Mouse (Mus musculus) forebrain, embryonic 11.5 days (tissue): ENCODE results near the gene Cdv3. TPM values are rescaled to one million over a fixed set of nuclear protein-coding genes. Genes with fewer than 3 reads are reported as not detected.
"Not testable (repeated sequence)": the region's sequence is repeated elsewhere in the genome, so short reads cannot be mapped to it uniquely, and the experiment has no call there.

Experiments used
- ATAC-seq: fragments of 200-750 bp; cut with Nextera tagmentation; replicated peaks from 2 replicates; pipeline ENCODE4 v1.8.0; 2017; ENCODE audit warnings: moderate TSS enrichment; ENCODE audit not compliant: low FRiP score
- DNase-seq: peaks from one replicate; pipeline ENCODE4 v3.0.0-alpha.2; 2017; ENCODE audit warnings: low spot score
- H3K27ac ChIP-seq: fragments of 300-500 bp; sonication (generic); 2 replicates; pipeline ENCODE4 v1.5.1; 2014; ENCODE audit warnings: low read depth, low read length
- H3K27me3 ChIP-seq: fragments of 300-500 bp; sonication (generic); 2 replicates; pipeline ENCODE4 v1.6.1; 2014; ENCODE audit warnings: mild to moderate bottlenecking, low read length, mixed read lengths; ENCODE audit not compliant: control insufficient read depth, insufficient read depth
- H3K36me3 ChIP-seq: fragments of 300-500 bp; sonication (generic); 2 replicates; pipeline ENCODE4 v1.6.1; 2014; ENCODE audit warnings: mild to moderate bottlenecking, low read length, moderate library complexity, mixed read lengths; ENCODE audit not compliant: control insufficient read depth, insufficient read depth
- H3K4me1 ChIP-seq: fragments of 300-500 bp; sonication (generic); replicated peaks from 2 replicates; pipeline ENCODE4 v1.6.1; 2014; ENCODE audit warnings: low read length, mixed read lengths; ENCODE audit not compliant: control insufficient read depth, insufficient read depth
- H3K4me2 ChIP-seq: fragments of 300-500 bp; sonication (generic); 2 replicates; pipeline ENCODE4 v1.6.1; 2014; ENCODE audit warnings: low read depth, mild to moderate bottlenecking, low read length, moderate library complexity, mixed read lengths; ENCODE audit not compliant: severe bottlenecking
- H3K4me3 ChIP-seq: fragments of 300-500 bp; sonication (generic); 2 replicates; pipeline ENCODE4 v1.5.1; 2014; ENCODE audit warnings: low read depth, low read length
- H3K9ac ChIP-seq: fragments of 300-500 bp; sonication (generic); 2 replicates; pipeline ENCODE4 v1.6.1; 2014; ENCODE audit warnings: low read length
- H3K9me3 ChIP-seq: fragments of 300-500 bp; sonication (generic); 2 replicates; pipeline ENCODE4 v1.6.1; 2016; ENCODE audit warnings: low read length, mixed read lengths; ENCODE audit not compliant: control insufficient read depth
- WGBS: fragments of 180-500 bp; shearing (Covaris S2); extraction: QIAGEN DNeasy Blood & Tissue Kit; methylation state at CpG from one replicate; pipeline ENCODE4 v1.1.7; 2014; 5-methylcytosine and 5-hydroxymethylcytosine counted together
- polyA plus RNA-seq: library from polyadenylated mRNA; unstranded; fragments of >200 nt; fragmentation: Nextera tagmentation; extraction: Ambion mirVana; gene quantifications from 2 replicates; pipeline ENCODE4 v1.2.1, GENCODE M21; 2014

Gene Cdv3
- polyA plus RNA-seq, 1 experiment from 2014 or later, result 150 TPM

GRCm38 (mm10) chr9:103360642-103361041 is 5.0 kb downstream of the Cdv3 start:
- Histone ChIP-seq H3K27ac (no peak overlapping the region), H3K9ac (no peak overlapping the region), H3K36me3 (peaks cover 4% of the 10 kb centered on the region; the same call in 1 of the 2 replicates), H3K4me3 (no peak overlapping the region), H3K4me2 (no peak overlapping the region), H3K4me1 (no peaks in the 10 kb centered on the region), H3K27me3 (no peaks in the 10 kb centered on the region), H3K9me3 (no peaks in the 10 kb centered on the region)
- ATAC-seq, result no peak
- WGBS, result 84% methylated on average over 2 of the region's 2 CpGs
- DNase-seq, result no peak

DNA sequence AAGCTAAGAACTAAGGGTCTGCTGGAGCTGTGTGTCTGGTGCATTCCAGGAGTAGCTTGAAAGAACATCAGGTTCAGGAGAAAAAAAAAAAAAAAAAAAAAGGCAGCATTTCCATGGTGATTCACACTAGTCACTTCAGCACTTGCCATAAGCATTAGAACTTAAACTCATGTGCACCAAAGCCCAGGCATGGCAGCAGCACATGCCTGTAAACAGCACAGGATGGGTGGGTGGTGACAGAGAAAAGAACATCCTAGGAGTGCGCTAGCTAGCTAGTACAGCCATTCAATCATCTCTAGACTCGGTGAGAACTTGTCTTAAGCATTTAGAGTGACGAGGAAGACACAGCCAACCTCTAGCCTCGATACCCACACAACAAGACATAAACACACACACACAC is 7.1 kb downstream of the Cdv3 start:
- H3K36me3 ChIP-seq, result peaks cover 4% of the 10 kb centered on the region; the same call in 1 of the 2 replicates
- H3K9me3 ChIP-seq, result no peaks in the 10 kb centered on the region
- 90% methylated on average over 4 of the region's 4 CpGs for WGBS
- H3K4me2 ChIP-seq, result no peak overlapping the region
- H3K27me3 ChIP-seq, result no peaks in the 10 kb centered on the region
- H3K4me1 ChIP-seq, result no peaks in the 10 kb centered on the region
- H3K4me3 ChIP-seq, result no peak overlapping the region
- DNase-seq (no peak), ATAC-seq (no peak)
- no peak overlapping the region for H3K27ac ChIP-seq
- no peak overlapping the region for H3K9ac ChIP-seq

- DNase-seq (no peak), ATAC-seq (no peak)
- no peak overlapping the region for H3K4me2 ChIP-seq
- H3K4me1 ChIP-seq, result no peaks in the 10 kb centered on the region
- H3K36me3 ChIP-seq, result peaks cover 4% of the 10 kb centered on the region; the same call in 1 of the 2 replicates
- H3K27ac ChIP-seq, result no peak overlapping the region
- no peak overlapping the region for H3K4me3 ChIP-seq
- H3K9me3 ChIP-seq, result no peaks in the 10 kb centered on the region
- H3K9ac ChIP-seq, result no peak overlapping the region
- H3K27me3 ChIP-seq, result no peaks in the 10 kb centered on the region
Measured at GRCm38 (mm10) chr9:103357893-103358292, 7.7 kb downstream of the Cdv3 start.

- not testable (repeated sequence) for H3K36me3 ChIP-seq, H3K4me2 ChIP-seq, H3K27ac ChIP-seq, H3K4me3 ChIP-seq, ATAC-seq, H3K9me3 ChIP-seq, H3K4me1 ChIP-seq, H3K9ac ChIP-seq, DNase-seq, H3K27me3 ChIP-seq
- WGBS, result 84% methylated on average over 7 of the region's 7 CpGs
Measured at GRCm38 (mm10) chr9:103353500-103354260, 12.0 kb downstream of the Cdv3 start.

GRCm38 (mm10) chr9:103348791-103349190 is 16.8 kb downstream of the Cdv3 start:
- DNase-seq, result no peak
- Histone ChIP-seq H3K9me3 (no peaks in the 10 kb centered on the region), H3K36me3 (peaks cover 5% of the 10 kb centered on the region; the same call in 1 of the 2 replicates), H3K4me3 (no peak overlapping the region), H3K27me3 (no peaks in the 10 kb centered on the region), H3K4me2 (no peak overlapping the region), H3K9ac (no peak overlapping the region), H3K27ac (no peak overlapping the region), H3K4me1 (no peaks in the 10 kb centered on the region)
- ATAC-seq, result no peak

DNA sequence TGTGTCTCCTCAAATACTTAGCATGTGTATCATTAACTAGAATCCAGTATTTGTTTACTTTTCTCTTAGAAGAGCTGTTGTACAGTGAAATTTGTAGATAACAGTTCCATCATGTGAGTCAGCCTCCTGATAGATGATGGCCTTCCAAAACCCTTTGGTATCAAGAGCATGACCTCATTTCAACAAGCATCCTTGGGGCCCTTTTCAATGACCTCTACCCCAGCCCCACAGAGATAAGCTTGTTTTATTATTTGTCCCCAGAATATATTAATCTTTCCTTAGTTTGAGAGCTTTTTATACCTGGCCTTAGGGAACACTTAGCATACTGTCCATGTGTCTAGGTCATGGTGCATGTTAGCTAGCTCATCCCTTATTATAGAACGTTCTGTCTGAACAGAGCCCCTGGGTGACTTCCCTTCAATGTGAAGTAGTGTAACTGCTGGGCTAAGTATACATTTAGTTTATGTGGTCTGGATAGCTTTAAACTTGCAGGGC is 17.6 kb downstream of the Cdv3 start:
- no peaks in the 10 kb centered on the region for H3K27me3 ChIP-seq
- no peak for DNase-seq
- no peak overlapping the region for H3K4me3 ChIP-seq
- no peaks in the 10 kb centered on the region for H3K9me3 ChIP-seq
- no peak overlapping the region for H3K4me2 ChIP-seq
- WGBS, result 79% methylated on average over 1 of the region's 1 CpGs
- H3K4me1 ChIP-seq, result no peaks in the 10 kb centered on the region
- H3K9ac ChIP-seq, result no peak overlapping the region
- peaks cover 10% of the 10 kb centered on the region; the same call in 1 of the 2 replicates for H3K36me3 ChIP-seq
- no peak for ATAC-seq
- H3K27ac ChIP-seq, result no peak overlapping the region

GRCm38 (mm10) chr9:103347045-103347444 is 18.6 kb downstream of the Cdv3 start:
- Histone ChIP-seq H3K4me1 (no peaks in the 10 kb centered on the region), H3K36me3 (peaks cover 15% of the 10 kb centered on the region; the same call in 1 of the 2 replicates), H3K4me2 (no peak overlapping the region), H3K9ac (no peak overlapping the region), H3K27ac (no peak overlapping the region), H3K27me3 (no peaks in the 10 kb centered on the region), H3K4me3 (no peak overlapping the region), H3K9me3 (no peaks in the 10 kb centered on the region)
- 95% methylated on average over 4 of the region's 4 CpGs for WGBS
- DNase-seq (no peak), ATAC-seq (no peak)

- H3K27ac ChIP-seq, result no peak overlapping the region
- H3K4me3 ChIP-seq, result no peak overlapping the region
- peaks cover 36% of the 10 kb centered on the region for H3K36me3 ChIP-seq
- ATAC-seq (no peak), DNase-seq (no peak)
- no peak overlapping the region for H3K4me2 ChIP-seq
- H3K4me1 ChIP-seq, result no peaks in the 10 kb centered on the region
- H3K9me3 ChIP-seq, result no peaks in the 10 kb centered on the region
- H3K27me3 ChIP-seq, result no peaks in the 10 kb centered on the region
- no peak overlapping the region for H3K9ac ChIP-seq
Measured at GRCm38 (mm10) chr9:103336912-103337311, 28.7 kb downstream of the Cdv3 start.

GRCm38 (mm10) chr9:103332663-103333062 is 33.0 kb downstream of the Cdv3 start:
- ATAC-seq (no peak), DNase-seq (no peak)
- WGBS, result 96% methylated on average over 6 of the region's 6 CpGs
- Histone ChIP-seq H3K27me3 (no peaks in the 10 kb centered on the region), H3K27ac (no peak overlapping the region), H3K4me3 (no peak overlapping the region), H3K4me1 (no peaks in the 10 kb centered on the region), H3K4me2 (no peak overlapping the region), H3K9me3 (no peaks in the 10 kb centered on the region), H3K9ac (no peak overlapping the region), H3K36me3 (peaks cover 30% of the 10 kb centered on the region)
